Mouse (Mus musculus): ENCODE data around the gene Scgb2b18. TPM values are rescaled to one million over a fixed set of nuclear protein-coding genes. Genes with fewer than 3 reads are reported as not detected.
"Not testable (repeated sequence)": the region's sequence is repeated elsewhere in the genome, so short reads cannot be mapped to it uniquely, and the experiment has no call there.

Gene Scgb2b18
- not detected for polyA plus RNA-seq (2012; fragmentation: generic; extraction: Trizol)

DNA sequence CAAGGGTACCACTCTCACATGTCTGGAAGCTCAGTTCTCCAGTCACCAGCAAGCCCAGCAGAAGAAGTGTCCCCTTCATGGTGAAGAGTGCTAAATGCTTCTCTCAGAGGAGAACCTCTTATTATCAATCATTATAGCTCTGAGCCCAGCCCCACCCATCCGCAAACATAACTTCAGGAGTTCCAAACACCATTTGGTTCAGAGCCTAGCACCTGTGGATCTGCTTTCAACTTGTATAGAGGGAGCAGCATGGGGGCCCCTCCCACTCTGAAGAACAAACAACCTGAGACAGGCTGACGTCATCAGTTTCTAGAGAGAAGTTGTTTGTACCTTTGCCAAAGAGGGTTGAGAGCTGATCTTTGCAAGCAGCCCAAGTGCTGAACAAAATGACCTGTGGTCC, at the start of gene Scgb2b18:
Scgb2b18 (minus strand) TSS at position 101 of the 400 bp plus-strand sequence.
- H3K4me2 ChIP-seq (ENCODE audit: low read depth); H3K79me2 ChIP-seq (ENCODE audit: control insufficient read depth, insufficient read depth); H3ac ChIP-seq (ENCODE audit: control insufficient read depth, insufficient read length); H3K36me3 ChIP-seq (ENCODE audit: control insufficient read depth, insufficient read depth); H3K27me3 ChIP-seq (ENCODE audit: control insufficient read depth, insufficient read depth, insufficient read length); H3K4me3 ChIP-seq: not testable (repeated sequence)

DNA sequence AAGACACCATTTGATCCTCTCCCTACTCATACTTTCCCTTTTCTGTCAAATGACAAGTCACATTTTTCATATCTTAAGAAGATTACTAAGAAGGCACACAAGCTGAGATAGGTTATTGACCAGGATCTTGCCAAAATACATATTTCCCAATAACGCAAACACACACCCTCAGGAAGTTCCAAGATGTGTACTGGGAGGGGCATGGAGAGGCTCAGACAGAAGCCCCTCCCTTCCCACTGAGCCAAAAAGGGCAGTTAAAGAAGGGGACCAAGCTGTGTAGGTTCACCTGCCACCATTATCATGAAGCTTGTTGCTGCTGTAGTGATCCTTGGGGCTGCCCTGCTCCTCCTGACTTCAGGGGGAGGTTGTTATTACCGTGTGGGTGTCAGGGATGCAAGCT, 11.6 kb upstream of the Scgb2b18 start, which contains the start of gene Scgb1b18:
Scgb1b18 (plus strand) TSS at position 301 of the 400 bp plus-strand sequence.
- H3K79me2 ChIP-seq (ENCODE audit: control insufficient read depth, insufficient read depth); H3K4me3 ChIP-seq: not testable (repeated sequence)

More for the DNA sequence above, 11.6 kb upstream of the Scgb2b18 start, which contains the start of gene Scgb1b18:
- not testable (repeated sequence) for H3K36me3 ChIP-seq (ENCODE audit: control insufficient read depth, insufficient read depth); H3K4me2 ChIP-seq (ENCODE audit: low read depth); H3K27me3 ChIP-seq (ENCODE audit: control insufficient read depth, insufficient read depth, insufficient read length); H3ac ChIP-seq (ENCODE audit: control insufficient read depth, insufficient read length)

Other genes with a start within 250 kb of the Scgb2b18 start
- gene Scgb2b17, start 117.3 kb downstream of the Scgb2b18 start, polyA plus RNA-seq (2012; fragmentation: generic; extraction: Trizol): not detected
- not detected for gene Scgb1b17, start 110.4 kb downstream of the Scgb2b18 start, polyA plus RNA-seq (2012; fragmentation: generic; extraction: Trizol)
- not detected for gene Scgb1b18, start 11.7 kb upstream of the Scgb2b18 start, polyA plus RNA-seq (2012; fragmentation: generic; extraction: Trizol)
- not detected for gene Scgb2b19, start 106.5 kb upstream of the Scgb2b18 start, polyA plus RNA-seq (2012; fragmentation: generic; extraction: Trizol)
- gene Scgb1b19, start 113.4 kb upstream of the Scgb2b18 start, polyA plus RNA-seq (2012; fragmentation: generic; extraction: Trizol): not detected
- gene Scgb2b20, start 192.5 kb upstream of the Scgb2b18 start, polyA plus RNA-seq (2012; fragmentation: generic; extraction: Trizol): not detected
- not detected for gene Scgb1b20, start 199.4 kb upstream of the Scgb2b18 start, polyA plus RNA-seq (2012; fragmentation: generic; extraction: Trizol)